Mouse (Mus musculus) hindbrain, embryonic 16.5 days (tissue): ENCODE measurements around the gene Dnajc1. TPM values are rescaled to one million over a fixed set of nuclear protein-coding genes. Genes with fewer than 3 reads are reported as not detected.
A peak's percentile ranks its signal among the peaks of the same experiment; 100 is the strongest.

Experiments
- ATAC-seq: fragments of 200-750 bp; cut with Nextera tagmentation; 2 replicates; pipeline ENCODE4 v1.8.0; 2017; ENCODE audit warnings: moderate TSS enrichment, moderate library complexity
- H3K27ac ChIP-seq: fragments of 300-500 bp; sonication (generic); 2 replicates; pipeline ENCODE4 v1.5.1; 2014; ENCODE audit warnings: low read depth, mild to moderate bottlenecking, control low read depth, low read length, moderate library complexity
- H3K27me3 ChIP-seq: fragments of 300-500 bp; sonication (generic); replicated peaks from 2 replicates; pipeline ENCODE4 v1.6.1; 2014; ENCODE audit warnings: low read length; ENCODE audit not compliant: control insufficient read depth, insufficient read depth
- H3K36me3 ChIP-seq: fragments of 300-500 bp; sonication (generic); 2 replicates; pipeline ENCODE4 v1.6.1; 2014; ENCODE audit warnings: mild to moderate bottlenecking, low read length, moderate library complexity, mixed read lengths; ENCODE audit not compliant: control insufficient read depth, insufficient read depth
- H3K4me1 ChIP-seq: fragments of 300-500 bp; sonication (generic); 2 replicates; pipeline ENCODE4 v1.6.1; 2014; ENCODE audit warnings: low read depth, low read length; ENCODE audit not compliant: control insufficient read depth, insufficient read depth
- H3K4me2 ChIP-seq: fragments of 300-500 bp; sonication (generic); 2 replicates; pipeline ENCODE4 v1.6.1; 2014; ENCODE audit warnings: mild to moderate bottlenecking, low read length, control low read depth, moderate library complexity
- H3K4me3 ChIP-seq: fragments of 300-500 bp; sonication (generic); 2 replicates; pipeline ENCODE4 v1.5.1; 2014; ENCODE audit warnings: mild to moderate bottlenecking, low read length, control low read depth, moderate library complexity
- H3K9ac ChIP-seq: fragments of 300-500 bp; sonication (generic); 2 replicates; pipeline ENCODE4 v1.6.1; 2014; ENCODE audit warnings: low read depth, mild to moderate bottlenecking, control low read depth, low read length, moderate library complexity
- H3K9me3 ChIP-seq: fragments of 300-500 bp; sonication (generic); 2 replicates; pipeline ENCODE4 v1.6.1; 2014; ENCODE audit warnings: mild to moderate bottlenecking, low read length, moderate library complexity; ENCODE audit not compliant: control insufficient read depth
- WGBS: fragments of 180-500 bp; shearing (Covaris S2); extraction: QIAGEN DNeasy Blood & Tissue Kit; methylation state at CpG from one replicate; pipeline ENCODE4 v1.1.7; 2014; 5-methylcytosine and 5-hydroxymethylcytosine counted together
- polyA plus RNA-seq: library from polyadenylated mRNA; unstranded; fragments of >200 nt; fragmentation: Nextera tagmentation; extraction: Ambion mirVana; gene quantifications from 2 replicates; pipeline ENCODE4 v1.2.1, GENCODE M21; 2015

The Dnajc1 gene
- polyA plus RNA-seq = 19.1 and 21.7 TPM in 2 replicates

DNA sequence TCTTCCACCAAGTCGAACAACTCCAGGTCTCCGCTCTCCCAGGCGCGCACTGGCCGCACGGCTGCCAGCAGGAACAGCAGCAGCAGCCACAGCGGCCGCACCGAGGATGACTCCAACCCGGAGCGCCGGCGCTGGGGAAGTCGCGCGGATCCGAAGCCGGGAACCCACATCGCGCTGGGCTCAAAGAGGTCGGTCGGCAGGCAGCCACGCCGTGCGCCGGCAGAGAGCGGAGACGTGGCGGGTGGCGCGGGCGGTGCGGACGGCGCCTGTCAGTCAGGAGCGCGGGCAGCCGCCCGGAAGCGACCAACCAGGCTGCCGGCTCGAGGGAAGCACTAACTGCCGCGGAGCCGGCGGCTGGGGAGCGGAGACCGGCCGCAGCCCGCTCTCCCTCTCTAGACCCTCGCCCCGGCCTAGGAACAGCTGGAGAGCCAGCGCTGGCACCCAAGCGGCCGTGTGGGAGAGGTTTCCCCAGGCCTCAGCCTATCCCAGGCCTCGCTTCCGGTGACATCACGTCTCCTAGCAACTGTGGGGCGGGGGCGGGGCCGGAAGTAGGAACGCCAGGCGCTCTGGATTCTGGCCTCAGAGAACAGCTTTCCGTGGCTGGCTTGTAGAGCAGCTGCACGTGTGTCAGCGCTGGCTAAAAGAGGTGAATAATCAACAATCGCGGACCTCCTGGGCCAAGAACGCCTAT lies at the start of gene Dnajc1:
Dnajc1 (minus strand) TSS at position 500 of the 691 bp plus-strand sequence.
- Histone ChIP-seq H3K4me3 (peak within 1 kb of the TSS; percentile 97), H3K9ac (peak within 1 kb of the TSS; percentile 87), H3K36me3 (no peaks in the 10 kb centered on the region), H3K4me1 (peaks cover 12% of the 10 kb centered on the region), H3K4me2 (peak within 1 kb of the TSS; percentile 66), H3K27me3 (no peaks in the 10 kb centered on the region), H3K27ac (peak within 1 kb of the TSS; percentile 99), H3K9me3 (peaks cover 2% of the 10 kb centered on the region; the same call in 1 of the 2 replicates)
- peak; percentile 100 for ATAC-seq
- 0% methylated on average over 52 of the region's 69 CpGs for WGBS

DNA sequence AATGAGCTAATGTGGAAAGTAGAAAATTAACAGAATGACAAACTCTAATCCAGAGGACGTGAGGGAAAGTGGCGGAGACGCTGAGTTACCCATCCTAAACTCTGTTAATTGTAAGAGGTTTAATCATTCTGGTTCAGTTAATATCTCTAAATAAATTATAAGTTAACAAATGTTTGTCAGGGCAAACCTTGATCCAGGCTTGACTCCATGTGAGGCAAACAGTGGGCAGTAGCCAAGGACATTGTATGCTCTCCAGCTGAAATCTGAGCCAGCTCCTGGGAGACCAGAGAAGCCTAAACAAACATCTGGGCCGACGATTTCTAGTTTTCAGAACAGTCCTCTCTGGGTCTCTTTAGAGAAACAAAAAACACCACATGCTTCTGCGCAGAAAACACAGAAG lies 49.2 kb upstream of the Dnajc1 start:
- ATAC-seq = no peak
- Histone ChIP-seq H3K27me3 (no peaks in the 10 kb centered on the region), H3K9ac (no peak overlapping the region), H3K27ac (no peak overlapping the region), H3K36me3 (no peaks in the 10 kb centered on the region), H3K4me3 (no peak overlapping the region), H3K4me1 (no peaks in the 10 kb centered on the region), H3K4me2 (no peak overlapping the region), H3K9me3 (no peaks in the 10 kb centered on the region)
- 46% methylated on average over 6 of the region's 6 CpGs for whole genome bisulfite sequencing

DNA sequence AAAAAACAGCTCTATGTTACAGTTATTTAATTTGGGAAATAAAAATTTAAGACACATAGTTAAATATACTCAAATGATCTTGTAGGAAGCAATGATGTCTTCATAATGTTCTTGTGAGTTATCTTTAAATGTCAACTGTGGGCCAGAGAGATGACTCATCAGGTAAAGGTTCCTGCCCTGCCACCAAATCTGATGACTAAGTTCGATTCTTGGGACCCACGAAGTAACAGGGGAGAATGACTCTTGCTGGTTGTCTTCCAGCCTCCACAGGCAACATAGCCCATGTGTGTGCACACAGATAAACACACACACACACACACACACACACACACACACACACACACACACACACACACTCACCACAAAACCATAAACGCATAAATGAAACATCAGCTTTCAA lies 22.6 kb upstream of the Dnajc1 start:
- Histone ChIP-seq H3K36me3 (no peaks in the 10 kb centered on the region), H3K4me1 (no peaks in the 10 kb centered on the region), H3K27me3 (no peaks in the 10 kb centered on the region), H3K27ac (no peak overlapping the region), H3K4me2 (no peak overlapping the region), H3K9me3 (no peaks in the 10 kb centered on the region), H3K9ac (no peak overlapping the region), H3K4me3 (no peak overlapping the region)
- WGBS = 100% methylated on average over 3 of the region's 3 CpGs
- no peak for ATAC-seq

DNA sequence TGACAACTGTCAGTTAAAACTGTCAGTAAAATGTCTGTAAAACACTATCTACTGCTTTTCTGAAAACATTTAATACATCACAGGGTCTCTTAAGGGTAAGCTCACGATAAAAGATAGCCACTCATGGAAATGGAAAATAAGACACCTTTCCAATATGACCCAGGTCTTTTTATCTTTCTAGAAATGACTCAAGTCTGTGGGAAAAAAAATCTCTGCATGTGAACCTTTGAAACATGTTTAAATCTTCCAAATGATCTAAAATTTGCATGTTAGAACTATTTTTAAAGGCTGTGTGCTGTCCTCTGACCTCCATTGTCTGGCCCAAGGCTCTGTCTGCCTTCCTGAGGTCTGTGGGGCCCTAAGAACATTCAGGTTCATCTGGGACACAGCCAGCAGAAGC lies 11.0 kb upstream of the Dnajc1 start:
- H3K9me3 ChIP-seq = no peaks in the 10 kb centered on the region
- H3K27me3 ChIP-seq = no peaks in the 10 kb centered on the region
- H3K4me3 ChIP-seq = no peak overlapping the region
- H3K4me1 ChIP-seq = no peaks in the 10 kb centered on the region
- no peak overlapping the region for H3K9ac ChIP-seq
- 82% methylated on average over 1 of the region's 1 CpGs for WGBS
- H3K4me2 ChIP-seq = no peak overlapping the region
- H3K36me3 ChIP-seq = no peaks in the 10 kb centered on the region
- no peak overlapping the region for H3K27ac ChIP-seq
- no peak for ATAC-seq

DNA sequence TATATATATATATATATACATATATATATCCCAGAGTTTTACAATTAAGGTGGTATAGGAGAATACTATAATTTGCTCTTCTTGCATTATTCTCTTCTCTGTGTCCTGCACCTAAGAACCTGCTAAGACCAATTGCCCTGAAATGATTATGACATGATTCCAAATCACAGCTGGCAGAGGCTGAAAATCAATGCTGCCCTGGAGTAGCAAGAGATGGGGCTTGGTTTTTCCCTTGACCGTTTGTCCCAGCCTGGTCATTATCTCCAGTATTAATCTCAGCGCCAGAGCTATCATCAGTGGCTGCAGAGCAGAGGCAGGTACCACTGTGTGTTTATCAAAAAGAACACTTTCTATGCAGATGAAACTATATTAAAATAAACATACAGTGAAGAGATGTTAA lies 9.1 kb upstream of the Dnajc1 start:
- 75% methylated on average over 2 of the region's 2 CpGs for WGBS
- Histone ChIP-seq H3K27me3 (no peaks in the 10 kb centered on the region), H3K9ac (no peak overlapping the region), H3K9me3 (no peaks in the 10 kb centered on the region), H3K27ac (no peak overlapping the region), H3K4me2 (no peak overlapping the region), H3K4me3 (no peak overlapping the region), H3K36me3 (no peaks in the 10 kb centered on the region), H3K4me1 (no peaks in the 10 kb centered on the region)
- ATAC-seq = no peak

DNA sequence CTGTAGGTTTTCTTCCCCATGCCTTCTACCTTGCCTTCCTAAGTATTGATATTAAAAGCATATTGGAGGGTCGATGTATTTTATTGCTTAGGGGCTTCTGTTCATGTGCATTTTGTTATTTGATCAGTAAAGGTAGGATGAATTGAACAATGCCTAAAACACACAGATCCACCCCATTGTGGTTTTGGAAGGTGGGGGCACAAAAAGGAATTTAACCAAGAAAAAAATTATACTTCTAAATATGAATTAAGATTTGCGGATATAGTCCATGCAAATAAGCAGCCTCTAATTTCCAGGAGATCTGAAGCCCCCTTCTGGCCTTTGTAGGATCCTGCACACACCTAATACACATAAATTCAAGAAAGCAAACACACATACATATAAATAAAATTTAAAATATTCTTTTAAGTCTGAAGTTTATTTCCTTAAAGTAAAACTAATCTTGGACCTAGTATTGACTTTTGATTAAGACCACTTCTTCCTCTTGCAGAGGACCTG lies 441 bp upstream of the Dnajc1 start:
- 55% methylated on average over 2 of the region's 2 CpGs for WGBS
- Histone ChIP-seq H3K4me1 (peaks cover 12% of the 10 kb centered on the region), H3K27ac (peak overlapping the region; percentile 99), H3K4me2 (peak overlapping the region; percentile 57), H3K36me3 (no peaks in the 10 kb centered on the region), H3K4me3 (peak overlapping the region; percentile 97), H3K27me3 (no peaks in the 10 kb centered on the region), H3K9ac (peak overlapping the region; percentile 47; the same call in 1 of the 2 replicates), H3K9me3 (peaks cover 2% of the 10 kb centered on the region; the same call in 1 of the 2 replicates)
- no peak for ATAC-seq

DNA sequence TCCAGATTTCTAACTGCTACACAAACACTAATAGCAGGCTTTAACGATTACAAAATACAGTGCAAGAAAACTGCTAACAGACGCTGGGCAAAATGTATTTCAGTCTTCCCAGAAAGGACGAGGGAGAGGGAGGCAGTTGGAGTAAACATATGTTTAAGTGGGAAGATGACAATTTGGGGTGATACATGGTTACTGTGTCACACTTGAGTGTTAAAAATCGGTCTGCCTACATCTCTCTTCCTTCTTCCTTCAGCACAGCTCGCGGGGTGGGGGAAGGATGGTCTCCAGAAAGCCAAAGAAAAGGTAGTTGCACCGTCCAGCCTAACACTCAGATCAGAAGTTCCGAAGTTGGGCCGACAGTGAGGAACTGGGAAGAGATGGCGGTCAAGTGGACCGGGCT lies 769 bp downstream of the Dnajc1 start:
- peak overlapping the region; percentile 66 for H3K4me2 ChIP-seq
- H3K36me3 ChIP-seq = no peaks in the 10 kb centered on the region
- peaks cover 2% of the 10 kb centered on the region; the same call in 1 of the 2 replicates for H3K9me3 ChIP-seq
- no peak for ATAC-seq
- no peaks in the 10 kb centered on the region for H3K27me3 ChIP-seq
- peak overlapping the region; percentile 97 for H3K4me3 ChIP-seq
- peak overlapping the region; percentile 87 for H3K9ac ChIP-seq
- under 1% methylated on average over 11 of the region's 11 CpGs for WGBS
- peaks cover 12% of the 10 kb centered on the region for H3K4me1 ChIP-seq
- H3K27ac ChIP-seq = peak overlapping the region; percentile 99

DNA sequence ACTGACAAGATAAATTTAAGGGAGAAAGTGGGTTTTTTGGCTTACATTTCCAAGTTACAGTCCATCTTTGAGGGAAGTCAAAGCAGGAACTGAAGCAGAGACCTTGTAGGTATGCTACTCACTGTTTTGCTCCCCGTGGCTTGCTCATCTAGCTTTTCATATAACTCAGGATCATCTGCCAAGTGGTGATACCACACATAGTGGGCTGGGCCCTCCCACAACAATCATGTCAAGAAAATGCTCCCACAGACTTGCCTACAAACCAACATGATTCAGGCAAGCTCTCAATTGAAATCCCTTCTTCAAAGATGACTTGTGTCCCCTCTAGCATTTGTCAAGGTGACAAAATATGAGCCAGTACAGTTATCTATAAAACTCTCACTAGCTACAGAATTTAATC lies 3.0 kb downstream of the Dnajc1 start:
- H3K27me3 ChIP-seq = no peaks in the 10 kb centered on the region
- 70% methylated on average over 1 of the region's 1 CpGs for WGBS
- peaks cover 12% of the 10 kb centered on the region for H3K4me1 ChIP-seq
- ATAC-seq = no peak
- H3K27ac ChIP-seq = no peak overlapping the region
- H3K36me3 ChIP-seq = no peaks in the 10 kb centered on the region
- H3K9me3 ChIP-seq = peaks cover 2% of the 10 kb centered on the region; the same call in 1 of the 2 replicates
- H3K9ac ChIP-seq = no peak overlapping the region
- H3K4me3 ChIP-seq = no peak overlapping the region
- no peak overlapping the region for H3K4me2 ChIP-seq

DNA sequence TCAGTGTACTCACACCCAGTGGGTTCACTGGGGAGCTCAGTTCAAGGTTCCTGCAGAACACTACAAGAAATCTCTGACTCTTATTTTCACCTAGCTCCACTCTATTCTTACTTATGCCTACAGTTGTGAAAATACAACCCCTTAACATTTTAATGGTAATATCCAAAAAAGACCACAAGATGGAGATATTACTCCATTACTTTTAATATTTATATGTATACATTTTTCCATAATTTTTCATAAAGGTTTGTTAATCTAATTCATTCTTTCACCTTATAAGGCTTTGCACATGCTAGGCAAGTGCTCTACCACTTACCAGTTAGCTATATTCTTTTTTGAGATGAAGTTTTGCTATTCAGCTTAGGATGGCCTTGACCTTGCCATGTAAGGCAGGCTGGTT lies 11.0 kb downstream of the Dnajc1 start:
- Histone ChIP-seq H3K27me3 (no peaks in the 10 kb centered on the region), H3K9ac (no peak overlapping the region), H3K4me1 (no peaks in the 10 kb centered on the region), H3K4me3 (no peak overlapping the region), H3K27ac (no peak overlapping the region), H3K4me2 (no peak overlapping the region), H3K9me3 (no peaks in the 10 kb centered on the region), H3K36me3 (no peaks in the 10 kb centered on the region)
- ATAC-seq = no peak
